Mouse (Mus musculus): ENCODE data around the gene Hspbap1. TPM values are rescaled to one million over a fixed set of nuclear protein-coding genes. Genes with fewer than 3 reads are reported as not detected.

Gene Hspbap1
- polyA plus RNA-seq, 1 experiment from 2014 or later = 21.8 TPM

GRCm38 (mm10) chr16:35808838-35809237, 38.7 kb downstream of the Hspbap1 start:
- no peaks in the 10 kb centered on the region for H3K36me3 ChIP-seq (ENCODE audit: control insufficient read depth, insufficient read depth)
- H3K4me2 ChIP-seq (ENCODE audit: low read length) = no peak overlapping the region
- WGBS = 95% methylated on average over 2 of the region's 2 CpGs

GRCm38 (mm10) chr16:35813119-35813518, 42.9 kb downstream of the Hspbap1 start:
- H3K4me2 ChIP-seq (ENCODE audit: low read length) = no peak overlapping the region
- H3K36me3 ChIP-seq (ENCODE audit: control insufficient read depth, insufficient read depth) = no peaks in the 10 kb centered on the region
- no peak overlapping the region for H3K27ac ChIP-seq (ENCODE audit: low read length)
- H3K4me1 ChIP-seq (replicated peaks; ENCODE audit: control insufficient read depth, insufficient read depth, low read length) = peaks cover 6% of the 10 kb centered on the region
- H3K9me3 ChIP-seq (ENCODE audit: control insufficient read depth, low read length) = no peaks in the 10 kb centered on the region
- no peaks in the 10 kb centered on the region for H3K27me3 ChIP-seq (replicated peaks; ENCODE audit: control insufficient read depth, insufficient read depth, low read length)
- ATAC-seq = no peak
- no peak overlapping the region for H3K9ac ChIP-seq (replicated peaks; ENCODE audit: low read depth, low read length)
- WGBS = 83% methylated on average over 3 of the region's 3 CpGs
- no peak overlapping the region for H3K4me3 ChIP-seq (replicated peaks; ENCODE audit: low read length)

More at GRCm38 (mm10) chr16:35808838-35809237, 38.7 kb downstream of the Hspbap1 start:
- no peak overlapping the region for H3K9ac ChIP-seq (replicated peaks; ENCODE audit: low read depth, low read length)
- no peak overlapping the region for H3K27ac ChIP-seq (ENCODE audit: low read length)
- H3K4me1 ChIP-seq (replicated peaks; ENCODE audit: control insufficient read depth, insufficient read depth, low read length) = no peaks in the 10 kb centered on the region
- H3K9me3 ChIP-seq (ENCODE audit: control insufficient read depth, low read length) = no peaks in the 10 kb centered on the region
- ATAC-seq = no peak
- no peak overlapping the region for H3K4me3 ChIP-seq (replicated peaks; ENCODE audit: low read length)
- H3K27me3 ChIP-seq (replicated peaks; ENCODE audit: control insufficient read depth, insufficient read depth, low read length) = no peaks in the 10 kb centered on the region

DNA sequence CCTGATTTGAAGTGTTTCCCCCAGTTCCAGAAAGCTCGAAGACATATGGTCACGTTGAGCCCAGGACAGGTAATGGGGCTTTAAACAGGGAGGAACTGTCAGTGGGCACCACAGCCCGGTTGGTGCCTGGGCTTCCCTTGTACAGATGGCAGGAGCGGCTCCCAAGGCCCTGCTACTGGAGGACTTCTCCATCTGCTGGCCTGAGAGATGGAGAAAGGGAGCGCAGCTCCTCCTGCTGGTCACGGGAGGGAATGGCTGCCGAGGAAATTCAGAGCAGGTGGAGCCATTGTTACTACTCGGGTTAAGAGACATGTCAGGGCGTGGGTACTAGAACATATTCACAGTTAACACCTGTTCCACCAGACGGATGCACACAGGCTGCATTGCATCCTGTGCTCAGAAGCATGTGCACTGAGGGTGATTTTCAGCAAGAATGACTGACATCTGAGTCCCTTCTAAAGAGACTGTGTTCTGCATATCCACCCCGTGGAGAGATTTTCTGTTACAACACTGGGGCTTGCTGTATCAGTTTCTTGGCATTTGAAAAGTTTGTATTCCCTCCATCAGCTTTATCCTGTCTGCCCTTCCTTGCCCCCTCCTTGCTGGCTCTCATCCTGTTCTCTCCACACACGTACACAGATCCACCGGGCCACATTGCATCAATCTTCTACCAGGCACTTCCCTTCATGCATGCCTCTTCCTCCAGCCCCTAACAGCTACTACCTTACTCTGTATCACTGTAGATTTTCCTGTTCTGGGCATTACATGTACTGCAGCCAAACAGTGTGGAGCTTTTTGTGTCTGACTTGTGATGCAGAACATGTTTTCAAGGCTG, 47.3 kb downstream of the Hspbap1 start:
- Histone ChIP-seq H3K36me3 (ENCODE audit: control insufficient read depth, insufficient read depth) (no peaks in the 10 kb centered on the region), H3K4me3 (replicated peaks; ENCODE audit: low read length) (no peak overlapping the region), H3K9ac (replicated peaks; ENCODE audit: low read depth, low read length) (peak overlapping the region; percentile 37), H3K9me3 (ENCODE audit: control insufficient read depth, low read length) (no peaks in the 10 kb centered on the region), H3K27me3 (replicated peaks; ENCODE audit: control insufficient read depth, insufficient read depth, low read length) (no peaks in the 10 kb centered on the region), H3K4me1 (replicated peaks; ENCODE audit: control insufficient read depth, insufficient read depth, low read length) (peaks cover 6% of the 10 kb centered on the region), H3K4me2 (ENCODE audit: low read length) (no peak overlapping the region), H3K27ac (ENCODE audit: low read length) (no peak overlapping the region)
- 34% methylated on average over 13 of the region's 13 CpGs for WGBS
- peak; percentile 86 for ATAC-seq

GRCm38 (mm10) chr16:35829999-35830398, 59.8 kb downstream of the Hspbap1 start:
- Histone ChIP-seq H3K9me3 (ENCODE audit: control insufficient read depth, low read length) (no peaks in the 10 kb centered on the region), H3K9ac (replicated peaks; ENCODE audit: low read depth, low read length) (no peak overlapping the region), H3K27me3 (replicated peaks; ENCODE audit: control insufficient read depth, insufficient read depth, low read length) (no peaks in the 10 kb centered on the region), H3K27ac (ENCODE audit: low read length) (no peak overlapping the region), H3K36me3 (ENCODE audit: control insufficient read depth, insufficient read depth) (peaks cover 7% of the 10 kb centered on the region), H3K4me3 (replicated peaks; ENCODE audit: low read length) (no peak overlapping the region), H3K4me2 (ENCODE audit: low read length) (no peak overlapping the region), H3K4me1 (replicated peaks; ENCODE audit: control insufficient read depth, insufficient read depth, low read length) (no peaks in the 10 kb centered on the region)
- 20% methylated on average over 7 of the region's 7 CpGs for WGBS
- ATAC-seq = no peak

DNA sequence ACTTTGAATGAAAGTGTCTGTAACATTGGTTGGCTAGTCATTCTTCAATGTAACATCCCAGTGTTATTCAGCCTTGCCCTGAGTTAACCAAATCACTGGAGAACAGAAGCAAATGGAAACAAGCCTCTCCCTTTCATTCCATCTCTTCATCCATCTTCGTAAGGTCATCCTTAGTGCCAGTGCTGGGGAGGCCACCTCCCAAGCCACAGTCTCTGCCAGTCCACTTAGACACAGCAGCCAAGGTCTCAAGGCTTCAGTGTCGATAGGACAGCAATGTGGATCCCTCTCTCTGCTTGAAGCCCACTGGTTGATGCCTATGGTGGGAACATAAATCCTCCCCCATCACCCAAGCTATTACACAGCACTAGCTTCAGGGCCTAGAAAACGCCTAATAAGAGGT, 62.8 kb downstream of the Hspbap1 start:
- H3K9ac ChIP-seq (replicated peaks; ENCODE audit: low read depth, low read length) = no peak overlapping the region
- H3K4me3 ChIP-seq (replicated peaks; ENCODE audit: low read length) = no peak overlapping the region
- H3K27me3 ChIP-seq (replicated peaks; ENCODE audit: control insufficient read depth, insufficient read depth, low read length) = no peaks in the 10 kb centered on the region
- H3K4me1 ChIP-seq (replicated peaks; ENCODE audit: control insufficient read depth, insufficient read depth, low read length) = no peaks in the 10 kb centered on the region
- peaks cover 1% of the 10 kb centered on the region for H3K36me3 ChIP-seq (ENCODE audit: control insufficient read depth, insufficient read depth)
- no peak overlapping the region for H3K4me2 ChIP-seq (ENCODE audit: low read length)
- no peak overlapping the region for H3K27ac ChIP-seq (ENCODE audit: low read length)
- H3K9me3 ChIP-seq (ENCODE audit: control insufficient read depth, low read length) = no peaks in the 10 kb centered on the region
- 87% methylated on average over 3 of the region's 3 CpGs for WGBS
- ATAC-seq = no peak

GRCm38 (mm10) chr16:35834653-35835052, 64.5 kb downstream of the Hspbap1 start:
- H3K4me3 ChIP-seq (replicated peaks; ENCODE audit: low read length) = no peak overlapping the region
- ATAC-seq = no peak
- no peak overlapping the region for H3K4me2 ChIP-seq (ENCODE audit: low read length)
- no peak overlapping the region for H3K9ac ChIP-seq (replicated peaks; ENCODE audit: low read depth, low read length)
- no peaks in the 10 kb centered on the region for H3K27me3 ChIP-seq (replicated peaks; ENCODE audit: control insufficient read depth, insufficient read depth, low read length)
- no peak overlapping the region for H3K27ac ChIP-seq (ENCODE audit: low read length)
- H3K36me3 ChIP-seq (ENCODE audit: control insufficient read depth, insufficient read depth) = no peaks in the 10 kb centered on the region
- no peaks in the 10 kb centered on the region for H3K4me1 ChIP-seq (replicated peaks; ENCODE audit: control insufficient read depth, insufficient read depth, low read length)
- 91% methylated on average over 8 of the region's 8 CpGs for WGBS
- no peaks in the 10 kb centered on the region for H3K9me3 ChIP-seq (ENCODE audit: control insufficient read depth, low read length)

- Histone ChIP-seq H3K27ac (ENCODE audit: low read length) (no peak overlapping the region), H3K4me3 (replicated peaks; ENCODE audit: low read length) (no peak overlapping the region), H3K9me3 (ENCODE audit: control insufficient read depth, low read length) (no peaks in the 10 kb centered on the region), H3K9ac (replicated peaks; ENCODE audit: low read depth, low read length) (no peak overlapping the region), H3K4me1 (replicated peaks; ENCODE audit: control insufficient read depth, insufficient read depth, low read length) (no peaks in the 10 kb centered on the region), H3K27me3 (replicated peaks; ENCODE audit: control insufficient read depth, insufficient read depth, low read length) (no peaks in the 10 kb centered on the region), H3K4me2 (ENCODE audit: low read length) (no peak overlapping the region), H3K36me3 (ENCODE audit: control insufficient read depth, insufficient read depth) (no peaks in the 10 kb centered on the region)
- ATAC-seq = no peak
- 22% methylated on average over 1 of the region's 1 CpGs for WGBS
Observed at GRCm38 (mm10) chr16:35839680-35840079, 69.5 kb downstream of the Hspbap1 start.

DNA sequence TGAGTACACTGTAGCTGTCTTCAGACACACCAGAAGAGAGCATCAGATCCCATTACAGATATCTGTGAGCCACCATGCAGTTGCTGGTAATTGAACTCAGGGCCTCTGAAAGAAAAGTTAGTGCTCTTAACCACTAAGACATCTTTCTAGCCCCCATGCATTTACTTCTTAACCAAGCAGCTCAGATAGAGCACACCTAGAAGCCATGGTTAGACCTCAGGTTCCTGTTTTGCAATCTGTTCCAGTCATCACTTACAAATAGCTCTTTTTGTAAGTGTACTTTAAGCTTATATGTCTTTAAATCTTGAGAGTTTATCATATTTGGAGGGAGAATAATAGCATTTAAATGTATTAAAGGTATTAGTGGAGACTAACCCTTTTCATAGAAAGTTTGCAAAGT, 77.0 kb downstream of the Hspbap1 start:
- no peak overlapping the region for H3K27ac ChIP-seq (ENCODE audit: low read length)
- no peak overlapping the region for H3K4me2 ChIP-seq (ENCODE audit: low read length)
- no peak overlapping the region for H3K4me3 ChIP-seq (replicated peaks; ENCODE audit: low read length)
- ATAC-seq = no peak
- no peaks in the 10 kb centered on the region for H3K9me3 ChIP-seq (ENCODE audit: control insufficient read depth, low read length)
- H3K36me3 ChIP-seq (ENCODE audit: control insufficient read depth, insufficient read depth) = no peaks in the 10 kb centered on the region
- H3K27me3 ChIP-seq (replicated peaks; ENCODE audit: control insufficient read depth, insufficient read depth, low read length) = no peaks in the 10 kb centered on the region
- H3K9ac ChIP-seq (replicated peaks; ENCODE audit: low read depth, low read length) = no peak overlapping the region
- no peaks in the 10 kb centered on the region for H3K4me1 ChIP-seq (replicated peaks; ENCODE audit: control insufficient read depth, insufficient read depth, low read length)

- 83% methylated on average over 4 of the region's 4 CpGs for WGBS
- Histone ChIP-seq H3K9me3 (ENCODE audit: control insufficient read depth, low read length) (no peaks in the 10 kb centered on the region), H3K36me3 (ENCODE audit: control insufficient read depth, insufficient read depth) (no peaks in the 10 kb centered on the region), H3K27ac (ENCODE audit: low read length) (no peak overlapping the region), H3K4me2 (ENCODE audit: low read length) (no peak overlapping the region), H3K9ac (replicated peaks; ENCODE audit: low read depth, low read length) (no peak overlapping the region), H3K4me3 (replicated peaks; ENCODE audit: low read length) (no peak overlapping the region), H3K27me3 (replicated peaks; ENCODE audit: control insufficient read depth, insufficient read depth, low read length) (no peaks in the 10 kb centered on the region), H3K4me1 (replicated peaks; ENCODE audit: control insufficient read depth, insufficient read depth, low read length) (no peaks in the 10 kb centered on the region)
- no peak for ATAC-seq
Observed at GRCm38 (mm10) chr16:35855846-35856245, 85.7 kb downstream of the Hspbap1 start.

Data from forebrain, embryonic 16.5 days (tissue).